Mouse (Mus musculus) liver, adult (tissue): ENCODE measurements at regions not wholly inside any gene's neighbourhood (a gene's known extent, or its start where the extent isn't known, plus 50 kb on each side); places are given as distances from the start of the nearest gene placed in this dataset.

Experiments
- GATA4 ChIP-seq: IDR thresholded peaks from 2 replicates; pipeline ENCODE4 v1.6.1; 2014; ENCODE audit warnings: mild to moderate bottlenecking, low read length; ENCODE audit not compliant: insufficient replicate concordance

- no peak for TF ChIP-seq GATA4
Observed at GRCm38 (mm10) chr7:135853127-135853813, 137.1 kb upstream of the Mki67 start.

GRCm38 (mm10) chr7:135853814-135854324 lies 137.7 kb upstream of the Mki67 start:
- no peak for TF ChIP-seq GATA4

- TF ChIP-seq GATA4: no peak
Observed at GRCm38 (mm10) chr7:135860288-135860687, 144.1 kb upstream of the Mki67 start.

- no peak for TF ChIP-seq GATA4
Observed at GRCm38 (mm10) chr7:135860741-135861408, 144.7 kb upstream of the Mki67 start.

- TF ChIP-seq GATA4: no peak
Observed at GRCm38 (mm10) chr7:135861409-135861805, 145.2 kb upstream of the Mki67 start.

GRCm38 (mm10) chr7:135863581-135864426 lies 147.6 kb upstream of the Mki67 start:
- no peak for TF ChIP-seq GATA4

- no peak for TF ChIP-seq GATA4
Observed at GRCm38 (mm10) chr7:135870981-135871380, 154.8 kb upstream of the Mki67 start.

GRCm38 (mm10) chr7:135877091-135877874 lies 161.1 kb upstream of the Mki67 start:
- TF ChIP-seq GATA4: no peak

- no peak for TF ChIP-seq GATA4
Observed at GRCm38 (mm10) chr7:135878750-135879149, 162.6 kb upstream of the Mki67 start.

GRCm38 (mm10) chr7:135880446-135880845 lies 164.3 kb upstream of the Mki67 start:
- TF ChIP-seq GATA4: no peak

- no peak for TF ChIP-seq GATA4
Observed at GRCm38 (mm10) chr7:135882306-135882705, 166.1 kb upstream of the Mki67 start.

GRCm38 (mm10) chr7:135888598-135888997 lies 172.4 kb upstream of the Mki67 start:
- no peak for TF ChIP-seq GATA4

GRCm38 (mm10) chr7:135889016-135889726 lies 173.0 kb upstream of the Mki67 start:
- no peak for TF ChIP-seq GATA4

- no peak for TF ChIP-seq GATA4
Observed at GRCm38 (mm10) chr7:135898876-135899275, 182.7 kb upstream of the Mki67 start.
